Mouse (Mus musculus) small intestine, adult 2 months (tissue): ENCODE results near the gene Uba6. TPM values are rescaled to one million over a fixed set of nuclear protein-coding genes. Genes with fewer than 3 reads are reported as not detected.

ENCODE experiments used
- H3K27ac ChIP-seq: fragments of 200-500 bp; 2 replicates; pipeline ENCODE4 v1.5.1; 2012; ENCODE audit warnings: low read depth, low read length, control low read depth, inconsistent platforms; ENCODE audit not compliant: insufficient read depth
- H3K27me3 ChIP-seq: fragments of 200-500 bp; 2 replicates; pipeline ENCODE4 v1.6.1; 2012; ENCODE audit warnings: mild to moderate bottlenecking, moderate library complexity, low read length, inconsistent platforms; ENCODE audit not compliant: control insufficient read depth, insufficient read depth
- H3K36me3 ChIP-seq: fragments of 200-500 bp; 2 replicates; pipeline ENCODE4 v1.6.1; 2012; ENCODE audit warnings: mild to moderate bottlenecking, low read length, control low read depth, inconsistent platforms; ENCODE audit not compliant: control insufficient read depth, insufficient read depth
- H3K4me1 ChIP-seq: fragments of 200-500 bp; 2 replicates; pipeline ENCODE4 v1.6.1; 2012; ENCODE audit warnings: low read length, inconsistent platforms, mixed read lengths; ENCODE audit not compliant: control insufficient read depth, insufficient read depth, insufficient read length
- H3K4me3 ChIP-seq: fragments of 200-500 bp; 2 replicates; pipeline ENCODE4 v1.5.1; 2012; ENCODE audit warnings: low read depth, mild to moderate bottlenecking, control low read depth, inconsistent platforms, low read length, moderate library complexity
- CTCF ChIP-seq: fragments of 200-500 bp; IDR thresholded peaks from 2 replicates; pipeline ENCODE4 v1.5.1; 2012; ENCODE audit warnings: low read depth, mild to moderate bottlenecking, control low read depth, inconsistent platforms, low read length, moderate library complexity, mixed read lengths; ENCODE audit not compliant: insufficient replicate concordance, insufficient read length; ENCODE audit errors: extremely low read depth
- POLR2A ChIP-seq: fragments of 200-500 bp; IDR thresholded peaks from 2 replicates; pipeline ENCODE4 v1.6.1; 2012; ENCODE audit warnings: low read depth, mild to moderate bottlenecking, control low read depth, inconsistent platforms, low read length, moderate library complexity
- WGBS: fragments of 180-500 bp; shearing (Covaris S2); methylation state at CpG from one replicate; pipeline ENCODE4 v1.1.7; 2018; 5-methylcytosine and 5-hydroxymethylcytosine counted together
- polyA plus RNA-seq: library from polyadenylated mRNA; depleted of rRNA; stranded (reverse); fragments of >200 nt; gene quantifications from 2 replicates; pipeline ENCODE4 v1.2.3, GENCODE M21; 2012

Uba6 gene
- polyA plus RNA-seq, 1 experiment, result 0.56 TPM

DNA sequence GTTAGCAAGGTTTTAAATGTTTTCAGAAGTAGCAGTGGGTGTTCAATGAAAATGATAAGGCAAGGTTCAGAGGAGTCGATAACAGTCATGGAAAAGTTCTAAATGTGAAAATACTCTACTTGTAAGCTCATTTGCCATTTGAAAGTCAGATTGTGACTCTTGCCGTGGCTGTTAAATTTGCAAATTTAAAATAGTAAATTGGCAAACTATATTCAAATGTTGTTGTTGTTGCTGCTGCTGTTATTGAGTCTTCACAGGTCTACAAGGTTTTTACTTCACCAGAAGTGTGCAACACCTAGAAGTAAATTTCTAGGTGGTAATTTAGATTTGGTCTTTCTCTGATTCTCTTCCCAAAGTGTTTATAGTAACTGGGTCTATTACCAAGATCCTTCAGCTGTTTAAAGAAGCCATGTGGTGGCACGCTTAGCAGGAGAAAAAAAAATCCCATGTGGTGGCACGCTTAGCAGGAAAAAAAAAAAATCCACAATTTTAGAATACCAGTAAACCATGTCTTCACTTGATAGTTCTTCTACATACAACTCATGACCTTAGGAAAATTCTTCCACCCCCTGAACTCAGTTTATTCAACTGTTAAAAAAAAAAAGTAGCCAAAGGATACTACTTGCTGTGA lies 99.7 kb downstream of the Uba6 start:
- no peak overlapping the region for H3K4me3 ChIP-seq
- H3K27me3 ChIP-seq, result no peaks in the 10 kb centered on the region; the same call in 1 of the 2 replicates
- no peak for TF ChIP-seq CTCF
- no peak for TF ChIP-seq POLR2A
- H3K27ac ChIP-seq, result no peak overlapping the region
- H3K36me3 ChIP-seq, result no peaks in the 10 kb centered on the region
- WGBS, result 75% methylated on average over 4 of the region's 4 CpGs
- H3K4me1 ChIP-seq, result no peaks in the 10 kb centered on the region

DNA sequence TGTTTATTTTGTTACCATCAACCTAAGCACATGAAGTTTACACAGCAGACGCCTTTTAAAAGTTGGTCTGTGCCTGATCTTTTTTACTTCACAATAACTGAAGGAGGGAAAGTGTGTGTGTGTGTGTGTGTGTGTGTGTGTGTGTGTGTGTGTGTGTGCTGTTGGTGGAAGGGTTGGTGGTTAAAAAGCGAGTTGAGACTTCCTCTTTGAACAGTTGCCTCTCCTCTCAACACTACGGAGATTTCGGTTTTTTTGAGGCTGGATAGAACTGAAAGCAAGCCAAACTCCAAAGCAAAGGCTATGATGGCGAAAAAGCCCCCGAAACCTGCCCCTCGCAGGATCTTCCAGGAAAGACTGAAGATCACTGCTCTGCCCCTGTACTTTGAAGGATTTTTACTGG lies 101.1 kb downstream of the Uba6 start, which contains the start of gene Stap1:
TSS of gene Stap1 (plus strand) at position 209 of the 400 bp plus-strand sequence.
- Histone ChIP-seq H3K27me3 (no peaks in the 10 kb centered on the region; the same call in 1 of the 2 replicates), H3K4me3 (peak within 1 kb of the TSS; percentile 64), H3K4me1 (0 out of 2 replicates have a peak, but pooled peaks cover 5% of the 10 kb centered on the region), H3K36me3 (no peaks in the 10 kb centered on the region), H3K27ac (peak within 1 kb of the TSS; percentile 58; the same call in 1 of the 2 replicates)
- TF ChIP-seq CTCF (no peak), POLR2A (no peak)
- WGBS, result 48% methylated on average over 7 of the region's 7 CpGs

DNA sequence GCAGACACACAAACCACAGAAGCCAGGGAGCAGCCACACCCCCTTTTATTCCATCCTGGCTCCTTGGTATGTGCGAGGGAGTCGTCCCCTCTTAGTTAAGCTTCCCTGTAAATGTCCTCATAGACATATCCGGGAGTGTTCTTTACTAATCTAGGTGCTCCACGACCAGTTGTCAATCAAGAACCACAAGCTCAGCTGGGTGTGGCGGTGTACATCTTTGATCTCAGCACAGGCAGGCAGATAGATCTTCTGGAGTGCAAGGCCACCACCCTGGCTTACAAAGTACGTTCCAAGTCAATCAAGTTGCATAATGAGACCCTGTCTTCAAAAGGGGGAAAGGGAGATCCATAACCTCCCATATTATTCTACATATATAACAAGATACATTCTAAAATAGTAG lies 103.5 kb downstream of the Uba6 start:
- H3K27me3 ChIP-seq, result no peaks in the 10 kb centered on the region; the same call in 1 of the 2 replicates
- WGBS, result 59% methylated on average over 6 of the region's 6 CpGs
- H3K36me3 ChIP-seq, result no peaks in the 10 kb centered on the region
- no peak overlapping the region for H3K27ac ChIP-seq
- TF ChIP-seq CTCF (no peak), POLR2A (no peak)
- H3K4me1 ChIP-seq, result 0 out of 2 replicates have a peak, but pooled peaks cover 5% of the 10 kb centered on the region
- H3K4me3 ChIP-seq, result no peak overlapping the region

DNA sequence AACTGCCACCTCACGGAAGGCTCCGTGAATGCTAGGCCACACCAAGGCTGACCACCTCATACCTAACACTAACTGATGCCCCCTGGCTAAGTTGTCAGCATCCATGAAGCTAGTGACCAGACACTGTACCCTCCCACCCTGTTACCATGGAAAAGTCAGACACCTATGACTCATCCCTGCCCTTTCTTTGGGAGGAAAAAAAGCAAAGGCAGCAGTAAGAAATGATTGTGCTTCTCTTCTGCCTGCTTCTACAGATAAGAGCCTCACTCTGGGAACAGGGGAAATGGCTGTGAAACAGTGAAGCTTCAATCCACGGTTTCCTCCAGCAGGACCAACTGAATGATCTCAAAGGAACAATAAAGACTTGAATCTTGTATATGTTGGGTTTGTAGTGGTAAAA lies 104.2 kb downstream of the Uba6 start:
- no peak overlapping the region for H3K27ac ChIP-seq
- H3K36me3 ChIP-seq, result no peaks in the 10 kb centered on the region
- H3K27me3 ChIP-seq, result no peaks in the 10 kb centered on the region
- no peak overlapping the region for H3K4me3 ChIP-seq
- H3K4me1 ChIP-seq, result 0 out of 2 replicates have a peak, but pooled peaks cover 5% of the 10 kb centered on the region
- TF ChIP-seq CTCF (no peak), POLR2A (no peak)
- 71% methylated on average over 3 of the region's 3 CpGs for WGBS

DNA sequence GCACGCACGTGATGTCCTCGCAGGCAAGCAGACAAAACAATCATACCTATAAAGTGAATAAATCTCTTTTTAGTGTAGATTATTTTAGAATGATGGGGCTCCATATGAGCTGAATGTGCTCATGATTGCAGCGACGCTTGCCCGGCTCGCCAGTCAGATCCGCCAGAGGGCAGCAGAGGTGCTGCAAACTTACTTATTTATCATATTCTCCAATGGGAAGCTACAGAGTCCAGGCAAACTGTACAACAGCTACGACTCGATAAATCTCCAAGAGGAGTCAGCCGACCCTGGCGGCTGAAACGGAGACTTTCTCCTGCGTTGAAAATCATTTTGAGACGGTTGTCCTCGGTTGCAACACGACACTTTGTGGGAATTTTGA lies 106.1 kb downstream of the Uba6 start:
- TF ChIP-seq POLR2A, result no peak
- TF ChIP-seq CTCF, result peak; percentile 94
- Histone ChIP-seq H3K4me1 (0 out of 2 replicates have a peak, but pooled peaks cover 5% of the 10 kb centered on the region), H3K4me3 (peak overlapping the region; percentile 71), H3K27me3 (no peaks in the 10 kb centered on the region), H3K36me3 (0 out of 2 replicates have a peak, but pooled peaks cover 1% of the 10 kb centered on the region), H3K27ac (peak overlapping the region; percentile 61)
- under 1% methylated on average over 17 of the region's 17 CpGs for WGBS

DNA sequence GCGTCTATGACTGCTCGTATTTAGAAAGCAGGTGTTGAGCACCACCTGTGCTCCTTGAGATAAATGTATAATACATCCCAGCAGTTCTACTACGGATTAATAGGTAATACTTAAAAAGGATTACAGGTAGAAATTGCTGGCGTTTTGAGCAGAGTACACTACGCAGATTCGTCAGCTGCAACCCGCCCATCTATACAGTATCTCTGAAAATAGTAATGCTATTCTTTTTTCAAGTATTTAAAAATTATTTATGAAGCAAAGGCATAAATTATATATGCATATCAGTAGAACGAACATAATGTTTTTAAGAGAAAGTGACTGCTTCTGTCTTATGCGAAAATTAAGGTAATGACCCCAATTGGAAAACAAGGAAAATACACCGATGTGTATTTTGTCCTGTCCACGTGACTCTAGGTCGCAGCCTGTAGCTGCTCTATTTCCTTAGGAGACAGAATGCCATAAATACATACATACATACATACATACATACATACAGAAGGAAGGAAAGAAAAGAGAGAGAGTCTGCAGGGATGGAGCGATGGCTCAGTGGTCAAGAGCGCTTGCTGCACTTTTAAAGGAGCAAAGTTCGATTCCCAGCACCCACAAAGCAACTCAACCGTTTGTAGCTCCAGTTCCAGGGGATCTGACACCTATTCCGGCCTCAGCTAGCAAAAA lies 106.6 kb downstream of the Uba6 start:
- no peaks in the 10 kb centered on the region for H3K27me3 ChIP-seq
- WGBS, result under 1% methylated on average over 17 of the region's 17 CpGs
- H3K36me3 ChIP-seq, result 0 out of 2 replicates have a peak, but pooled peaks cover 1% of the 10 kb centered on the region
- H3K4me3 ChIP-seq, result peak overlapping the region; percentile 71
- TF ChIP-seq CTCF, result no peak
- no peak for TF ChIP-seq POLR2A
- H3K27ac ChIP-seq, result peak overlapping the region; percentile 61
- H3K4me1 ChIP-seq, result 0 out of 2 replicates have a peak, but pooled peaks cover 5% of the 10 kb centered on the region
